Comparison of ENCODE assay signal across 9 mouse cellular contexts in genomic region chr4:123797856-123798255, GRCm38 (mm10). TPM values are rescaled to one million over a fixed set of nuclear protein-coding genes. Genes with fewer than 3 reads are reported as not detected.
DNase-seq lines count a peak whose midpoint lies in the region; ATAC-seq lines count a peak whose summit lies in the region.
"Had no signal": no experiment of that assay in that cellular context is flagged by ENCODE, and none has a peak within 500 bp of the region (broad histone marks: within the 10 kb centered on the region; RNA-seq: fewer than 3 reads in every experiment).

No protein-coding gene starts in this region.

- ATAC-seq in forebrain, embryonic 13.5 days: peak; percentile 90
- ATAC-seq in midbrain, embryonic 16.5 days: 0 out of 2 replicates have a peak, but pooled peaks have one; percentile 42
- ATAC-seq in intestine, embryonic 16.5 days: no peak; the same call in 1 of the 2 replicates
- no peak for ATAC-seq in kidney, embryonic 14.5 days (ENCODE audit: low FRiP score, low TSS enrichment)

- H3K27ac ChIP-seq in forebrain, embryonic 13.5 days: peak overlapping the region; percentile 60
- peak overlapping the region; percentile 34; the same call in 1 of the 2 replicates for H3K27ac ChIP-seq in midbrain, embryonic 16.5 days (ENCODE audit: low read length)
- no peak overlapping the region for H3K27ac ChIP-seq in intestine, embryonic 16.5 days (ENCODE audit: low read length)
- H3K27ac ChIP-seq in kidney, embryonic 14.5 days (ENCODE audit: low read depth, low read length): no peak overlapping the region
- H3K27ac ChIP-seq: heart, embryonic 15.5 days had no signal

- no peaks in the 10 kb centered on the region for H3K27me3 ChIP-seq in forebrain, embryonic 13.5 days
- no peaks in the 10 kb centered on the region for H3K27me3 ChIP-seq in midbrain, embryonic 16.5 days (ENCODE audit: control insufficient read depth, insufficient read depth, low read depth, low read length)
- H3K27me3 ChIP-seq in intestine, embryonic 16.5 days (replicated peaks; ENCODE audit: control insufficient read depth, insufficient read depth, low read length): no peaks in the 10 kb centered on the region
- no peaks in the 10 kb centered on the region for H3K27me3 ChIP-seq in kidney, embryonic 14.5 days (ENCODE audit: control insufficient read depth, insufficient read depth, low read length)
- H3K27me3 ChIP-seq: heart, embryonic 15.5 days had no signal

- peaks cover 13% of the 10 kb centered on the region for H3K4me1 ChIP-seq in forebrain, embryonic 13.5 days
- no peaks in the 10 kb centered on the region for H3K4me1 ChIP-seq in midbrain, embryonic 16.5 days (ENCODE audit: control insufficient read depth, insufficient read depth, low read length)
- H3K4me1 ChIP-seq in intestine, embryonic 16.5 days (ENCODE audit: control insufficient read depth, insufficient read depth, low read length): no peaks in the 10 kb centered on the region
- no peaks in the 10 kb centered on the region for H3K4me1 ChIP-seq in kidney, embryonic 14.5 days (ENCODE audit: control insufficient read depth, insufficient read depth, low read length)
- H3K4me1 ChIP-seq: heart, embryonic 15.5 days had no signal

- WGBS in forebrain, embryonic 13.5 days: 25% methylated on average over 7 of the region's 7 CpGs
- 25% methylated on average over 7 of the region's 7 CpGs for WGBS in midbrain, embryonic 16.5 days
- WGBS in intestine, embryonic 16.5 days: 45% methylated on average over 7 of the region's 7 CpGs
- 35% methylated on average over 7 of the region's 7 CpGs for WGBS in kidney, embryonic 14.5 days

- H3K4me2 ChIP-seq in forebrain, embryonic 13.5 days: no peak overlapping the region
- H3K4me2 ChIP-seq in midbrain, embryonic 16.5 days (ENCODE audit: low read length): no peak overlapping the region
- H3K4me2 ChIP-seq in intestine, embryonic 16.5 days (ENCODE audit: low read depth, low read length): no peak overlapping the region
- H3K4me2 ChIP-seq in kidney, embryonic 14.5 days (replicated peaks; ENCODE audit: low read depth, low read length): no peak overlapping the region
- H3K4me2 ChIP-seq: heart, embryonic 15.5 days had no signal

- no peak overlapping the region for H3K9ac ChIP-seq in forebrain, embryonic 13.5 days
- H3K9ac ChIP-seq in midbrain, embryonic 16.5 days (ENCODE audit: low read depth, low read length): no peak overlapping the region
- no peak overlapping the region for H3K9ac ChIP-seq in intestine, embryonic 16.5 days (ENCODE audit: low read depth, low read length)
- H3K9ac ChIP-seq in kidney, embryonic 14.5 days (ENCODE audit: low read depth, low read length): no peak overlapping the region
- H3K9ac ChIP-seq: heart, embryonic 15.5 days had no signal

- H3K9me3 ChIP-seq in forebrain, embryonic 13.5 days (replicated peaks): no peaks in the 10 kb centered on the region
- no peaks in the 10 kb centered on the region for H3K9me3 ChIP-seq in midbrain, embryonic 16.5 days (replicated peaks; ENCODE audit: control insufficient read depth, low read length, poor library complexity, severe bottlenecking)
- H3K9me3 ChIP-seq in intestine, embryonic 16.5 days (ENCODE audit: control insufficient read depth, low read length): no peaks in the 10 kb centered on the region
- no peaks in the 10 kb centered on the region for H3K9me3 ChIP-seq in kidney, embryonic 14.5 days (ENCODE audit: control insufficient read depth, low read length)
- H3K9me3 ChIP-seq: heart, embryonic 15.5 days had no signal

- no peak overlapping the region for H3K4me3 ChIP-seq in forebrain, embryonic 13.5 days
- no peak overlapping the region for H3K4me3 ChIP-seq in midbrain, embryonic 16.5 days (ENCODE audit: low read depth, low read length)
- H3K4me3 ChIP-seq in intestine, embryonic 16.5 days (ENCODE audit: low read length): no peak overlapping the region
- no peak overlapping the region for H3K4me3 ChIP-seq in kidney, embryonic 14.5 days (ENCODE audit: low read length)
- H3K4me3 ChIP-seq: heart, embryonic 15.5 days had no signal

- H3K36me3 ChIP-seq in forebrain, embryonic 13.5 days (ENCODE audit: poor library complexity, severe bottlenecking): no peaks in the 10 kb centered on the region
- no peaks in the 10 kb centered on the region for H3K36me3 ChIP-seq in midbrain, embryonic 16.5 days (ENCODE audit: control insufficient read depth, insufficient read depth, low read length)
- no peaks in the 10 kb centered on the region for H3K36me3 ChIP-seq in intestine, embryonic 16.5 days (ENCODE audit: control insufficient read depth, insufficient read depth, low read length)
- no peaks in the 10 kb centered on the region for H3K36me3 ChIP-seq in kidney, embryonic 14.5 days (ENCODE audit: control insufficient read depth, insufficient read depth, low read length)
- H3K36me3 ChIP-seq: heart, embryonic 15.5 days had no signal

- DNase-seq in brain, embryonic 18.5 days (ENCODE audit: low read depth, low spot score): peak; percentile 36
- peak; percentile 62 to 68 for DNase-seq in layer of hippocampus, postnatal 10 days (ENCODE audit: low spot score in 2 of 2)
- DNase-seq in kidney, postnatal 25 days: no peak
- DNase-seq in heart, adult 9 months (ENCODE audit: low spot score in 2 of 2): no peak

RNA-seq across cellular contexts. Expression of gene Rhbdl2, which starts 10.2 kb away (rescaled TPM):
- 0.61 and 1.3 TPM in 2 replicates for polyA plus RNA-seq in forebrain, embryonic 13.5 days (2015; fragmentation: Nextera tagmentation; extraction: Ambion mirVana)
- total RNA-seq in layer of hippocampus, postnatal 10 days (2021): 1 to 10 TPM; 1.4 to 3.7 TPM
- polyA plus RNA-seq in midbrain, embryonic 16.5 days (2015; fragmentation: Nextera tagmentation; extraction: Ambion mirVana): 1.4 and 1.7 TPM in 2 replicates
- 2.6 and 4.3 TPM in 2 replicates for polyA plus RNA-seq in intestine, embryonic 16.5 days (2015; fragmentation: Nextera tagmentation; extraction: Ambion mirVana)
- 3.8 TPM in 2 replicates for polyA plus RNA-seq in kidney, embryonic 14.5 days (2014; fragmentation: Nextera tagmentation; extraction: Ambion mirVana)

RNA-seq across cellular contexts. Expression of gene Akirin1, which starts 47.7 kb away (rescaled TPM):
- polyA plus RNA-seq in forebrain, embryonic 13.5 days (2015; fragmentation: Nextera tagmentation; extraction: Ambion mirVana): 74.6 and 78.9 TPM in 2 replicates
- total RNA-seq in layer of hippocampus, postnatal 10 days (2021): 10 to 100 TPM; 57.8 to 77.0 TPM
- polyA plus RNA-seq in midbrain, embryonic 16.5 days (2015; fragmentation: Nextera tagmentation; extraction: Ambion mirVana): 77.2 and 86.4 TPM in 2 replicates
- 35.7 and 36.2 TPM in 2 replicates for polyA plus RNA-seq in intestine, embryonic 16.5 days (2015; fragmentation: Nextera tagmentation; extraction: Ambion mirVana)
- polyA plus RNA-seq in kidney, embryonic 14.5 days (2014; fragmentation: Nextera tagmentation; extraction: Ambion mirVana): 48.9 and 56.6 TPM in 2 replicates

Comparison
In these comparisons a context has a peak if more than half of its experiments do, and no peak if none do; other contexts are left out.
1. DNase-seq: peak in brain, embryonic 18.5 days (single experiment) and layer of hippocampus, postnatal 10 days (2 of 2); none in kidney, postnatal 25 days (0 of 2) and heart, adult 9 months (0 of 2).
2. ATAC-seq: peak in forebrain, embryonic 13.5 days (single experiment) and midbrain, embryonic 16.5 days (single experiment); none in intestine, embryonic 16.5 days (single experiment) and kidney, embryonic 14.5 days (single experiment).
3. H3K27ac ChIP-seq: peak in forebrain, embryonic 13.5 days (single experiment) and midbrain, embryonic 16.5 days (single experiment); none in intestine, embryonic 16.5 days (single experiment) and kidney, embryonic 14.5 days (single experiment).